Mouse (Mus musculus) lung, postnatal 0 days (tissue): ENCODE measurements around the gene Slc30a3.

ENCODE experiments used
- CTCF ChIP-seq: IDR thresholded peaks from 2 replicates; pipeline ENCODE4 v1.5.1; 2016; ENCODE audit warnings: antibody characterized with exemption, mild to moderate bottlenecking
- EP300 ChIP-seq: IDR thresholded peaks from 2 replicates; pipeline ENCODE4 v1.6.1; 2016; ENCODE audit warnings: antibody characterized with exemption, mild to moderate bottlenecking, control low read depth

DNA sequence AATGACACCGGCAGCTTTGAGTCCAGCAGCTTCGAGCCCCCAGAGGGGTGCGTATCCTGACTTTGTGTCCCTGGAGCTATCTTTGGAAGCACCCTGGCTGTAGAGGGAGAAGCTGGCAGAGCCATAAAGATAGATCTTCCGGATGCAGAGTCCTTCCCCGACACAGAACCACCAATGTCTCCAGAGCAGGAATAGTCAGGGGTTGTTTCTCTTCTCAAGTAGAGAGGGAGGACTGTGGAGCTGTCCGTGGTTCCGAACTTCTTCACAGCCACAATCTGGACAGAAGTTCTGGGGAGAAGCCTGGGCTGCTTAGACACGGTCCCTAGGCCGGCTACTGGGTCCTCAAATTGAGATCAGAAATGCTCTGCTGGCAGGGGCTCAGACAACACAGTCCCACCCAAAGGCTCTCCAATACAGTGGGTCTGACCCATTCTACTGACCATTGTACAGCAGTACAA, 31.0 kb upstream of the Slc30a3 start:
- TF ChIP-seq CTCF, result no peak
- no peak for TF ChIP-seq EP300
